Mouse (Mus musculus) hindbrain, embryonic 12.5 days (tissue): ENCODE data around the gene Gm49403. TPM values are rescaled to one million over a fixed set of nuclear protein-coding genes. Genes with fewer than 3 reads are reported as not detected.

Source experiments
- ATAC-seq: fragments of 200-750 bp; cut with Nextera tagmentation; 2 replicates; pipeline ENCODE4 v1.8.0; 2017; ENCODE audit warnings: moderate TSS enrichment; ENCODE audit not compliant: low FRiP score
- H3K27ac ChIP-seq: fragments of 300-500 bp; sonication (generic); 2 replicates; pipeline ENCODE4 v1.5.1; 2016; ENCODE audit warnings: mild to moderate bottlenecking
- H3K27me3 ChIP-seq: fragments of 300-500 bp; sonication (generic); 2 replicates; pipeline ENCODE4 v1.6.1; 2016; ENCODE audit warnings: mild to moderate bottlenecking
- H3K36me3 ChIP-seq: fragments of 300-500 bp; sonication (generic); 2 replicates; pipeline ENCODE4 v1.6.1; 2016; ENCODE audit warnings: mild to moderate bottlenecking
- H3K4me1 ChIP-seq: fragments of 300-500 bp; sonication (generic); 2 replicates; pipeline ENCODE4 v1.6.1; 2016
- H3K4me2 ChIP-seq: fragments of 300-500 bp; sonication (generic); replicated peaks from 2 replicates; pipeline ENCODE4 v1.6.1; 2016; ENCODE audit warnings: mild to moderate bottlenecking
- H3K4me3 ChIP-seq: fragments of 300-500 bp; sonication (generic); 2 replicates; pipeline ENCODE4 v1.5.1; 2016; ENCODE audit warnings: mild to moderate bottlenecking
- H3K9ac ChIP-seq: fragments of 300-500 bp; sonication (generic); 2 replicates; pipeline ENCODE4 v1.6.1; 2016; ENCODE audit warnings: mild to moderate bottlenecking, moderate library complexity
- H3K9me3 ChIP-seq: fragments of 300-500 bp; sonication (generic); replicated peaks from 2 replicates; pipeline ENCODE4 v1.6.1; 2016; ENCODE audit warnings: mild to moderate bottlenecking
- WGBS: fragments of 180-500 bp; shearing (Covaris S2); methylation state at CpG from one replicate; pipeline ENCODE4 v1.1.7; 2016; 5-methylcytosine and 5-hydroxymethylcytosine counted together
- microRNA-seq: library from miRNA; unstranded; fragments of <30 nt; microRNA quantifications from one replicate; pipeline ENCODE4, GENCODE M21; 2017
- polyA plus RNA-seq: library from polyadenylated mRNA; unstranded; fragments of >200 nt; fragmentation: Nextera tagmentation; extraction: Ambion mirVana; gene quantifications from 2 replicates; pipeline ENCODE4 v1.2.1, GENCODE M21; 2016

Gene Gm49403
- polyA plus RNA-seq, 1 experiment from 2014 or later = not detected

DNA sequence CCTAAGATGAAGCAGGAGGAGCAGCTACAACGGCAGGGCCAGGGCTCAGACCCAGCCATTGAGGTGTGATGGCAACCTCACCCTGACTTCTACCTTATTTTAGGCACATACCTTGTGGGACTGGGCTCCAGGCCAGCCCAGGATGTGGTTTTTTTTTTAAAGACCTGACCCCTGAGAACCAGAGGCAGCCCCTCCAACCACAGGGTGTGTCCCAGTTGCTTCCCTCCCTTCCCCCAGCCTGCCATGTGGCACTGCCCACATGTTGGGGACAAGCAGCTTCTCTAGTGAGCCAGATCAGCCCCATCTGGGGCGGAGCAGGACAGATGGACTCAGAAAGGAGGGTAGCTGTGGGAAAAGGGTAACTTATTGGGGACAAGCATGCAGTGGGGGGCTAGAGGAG lies 43.0 kb downstream of the Gm49403 start:
- WGBS = 88% methylated on average over 2 of the region's 2 CpGs

DNA sequence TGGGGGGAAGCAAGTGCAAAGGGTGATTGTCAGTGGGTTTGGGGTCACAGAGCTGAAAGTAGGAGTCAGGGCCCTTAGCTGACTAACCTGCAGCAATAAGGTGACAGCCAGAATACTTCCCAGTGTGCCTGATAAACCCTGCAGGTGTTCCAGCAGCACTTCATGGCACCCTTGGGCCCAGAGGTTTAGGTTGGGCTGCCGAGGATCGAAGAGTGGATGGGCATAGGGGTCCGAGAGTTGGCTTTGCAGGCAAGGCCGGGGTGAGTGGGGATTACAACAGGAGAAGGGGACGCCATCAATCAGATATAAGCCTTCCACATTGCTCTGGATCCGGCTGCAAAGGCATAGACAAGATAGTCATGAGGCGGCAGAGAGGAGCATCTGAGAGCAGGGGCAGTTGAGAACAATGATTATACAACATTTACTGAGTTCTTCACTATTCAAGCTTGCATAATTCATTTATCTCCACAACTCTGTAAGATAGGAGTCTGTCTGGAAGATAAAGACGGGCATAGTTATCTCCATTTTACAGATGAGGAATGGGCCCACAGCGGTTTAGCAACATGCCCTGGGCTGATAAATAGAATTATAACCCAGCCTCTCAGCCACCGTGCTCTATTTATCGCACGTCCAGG lies 44.3 kb downstream of the Gm49403 start:
- Histone ChIP-seq H3K9me3 (no peaks in the 10 kb centered on the region), H3K36me3 (peaks cover 28% of the 10 kb centered on the region), H3K4me3 (no peak overlapping the region), H3K4me2 (no peak overlapping the region), H3K4me1 (peaks cover 13% of the 10 kb centered on the region), H3K27me3 (peaks cover 6% of the 10 kb centered on the region), H3K9ac (no peak overlapping the region), H3K27ac (no peak overlapping the region)
- ATAC-seq = no peak
- 93% methylated on average over 12 of the region's 12 CpGs for WGBS

More for the DNA sequence above, 43.0 kb downstream of the Gm49403 start:
- Histone ChIP-seq H3K9ac (no peak overlapping the region), H3K4me1 (peaks cover 17% of the 10 kb centered on the region), H3K4me2 (no peak overlapping the region), H3K9me3 (no peaks in the 10 kb centered on the region), H3K27ac (no peak overlapping the region), H3K27me3 (peaks cover 6% of the 10 kb centered on the region), H3K4me3 (no peak overlapping the region), H3K36me3 (peaks cover 28% of the 10 kb centered on the region)
- no peak for ATAC-seq

DNA sequence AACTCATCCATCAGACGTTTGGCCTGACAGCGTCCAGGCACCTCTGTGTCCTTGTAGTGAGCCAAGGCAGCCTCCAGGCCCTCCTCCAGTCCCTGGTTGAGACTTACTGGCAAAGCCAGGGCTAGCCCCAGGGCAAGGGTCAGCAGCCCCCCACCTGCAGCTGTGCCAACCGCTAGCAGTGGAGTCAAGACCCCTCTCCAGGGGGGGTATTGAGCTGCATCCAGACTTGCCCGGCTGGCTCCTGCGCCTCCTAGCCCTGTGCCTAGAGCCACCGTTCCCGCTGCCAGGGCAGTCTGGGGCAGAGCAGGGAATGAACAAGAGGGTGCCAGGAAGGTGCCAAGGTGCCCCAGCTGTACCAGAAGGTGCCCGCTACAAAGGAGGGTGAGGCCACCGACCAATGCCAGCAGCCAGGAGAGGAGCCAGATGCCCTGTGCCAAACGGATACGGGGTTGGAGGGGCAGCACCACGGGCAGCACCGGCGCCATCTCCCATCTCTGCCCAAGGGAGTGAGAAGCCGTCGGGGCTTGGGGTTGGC lies 45.0 kb downstream of the Gm49403 start:
- peak overlapping the region; percentile 77; the same call in 1 of the 2 replicates for H3K9ac ChIP-seq
- H3K4me2 ChIP-seq = peak overlapping the region; percentile 67
- H3K27ac ChIP-seq = no peak overlapping the region
- 15% methylated on average over 16 of the region's 16 CpGs for WGBS
- peak; percentile 17 for ATAC-seq
- peak overlapping the region; percentile 54 for H3K4me3 ChIP-seq
- no peaks in the 10 kb centered on the region for H3K9me3 ChIP-seq
- H3K36me3 ChIP-seq = peaks cover 35% of the 10 kb centered on the region
- peaks cover 13% of the 10 kb centered on the region for H3K4me1 ChIP-seq
- peaks cover 6% of the 10 kb centered on the region for H3K27me3 ChIP-seq

DNA sequence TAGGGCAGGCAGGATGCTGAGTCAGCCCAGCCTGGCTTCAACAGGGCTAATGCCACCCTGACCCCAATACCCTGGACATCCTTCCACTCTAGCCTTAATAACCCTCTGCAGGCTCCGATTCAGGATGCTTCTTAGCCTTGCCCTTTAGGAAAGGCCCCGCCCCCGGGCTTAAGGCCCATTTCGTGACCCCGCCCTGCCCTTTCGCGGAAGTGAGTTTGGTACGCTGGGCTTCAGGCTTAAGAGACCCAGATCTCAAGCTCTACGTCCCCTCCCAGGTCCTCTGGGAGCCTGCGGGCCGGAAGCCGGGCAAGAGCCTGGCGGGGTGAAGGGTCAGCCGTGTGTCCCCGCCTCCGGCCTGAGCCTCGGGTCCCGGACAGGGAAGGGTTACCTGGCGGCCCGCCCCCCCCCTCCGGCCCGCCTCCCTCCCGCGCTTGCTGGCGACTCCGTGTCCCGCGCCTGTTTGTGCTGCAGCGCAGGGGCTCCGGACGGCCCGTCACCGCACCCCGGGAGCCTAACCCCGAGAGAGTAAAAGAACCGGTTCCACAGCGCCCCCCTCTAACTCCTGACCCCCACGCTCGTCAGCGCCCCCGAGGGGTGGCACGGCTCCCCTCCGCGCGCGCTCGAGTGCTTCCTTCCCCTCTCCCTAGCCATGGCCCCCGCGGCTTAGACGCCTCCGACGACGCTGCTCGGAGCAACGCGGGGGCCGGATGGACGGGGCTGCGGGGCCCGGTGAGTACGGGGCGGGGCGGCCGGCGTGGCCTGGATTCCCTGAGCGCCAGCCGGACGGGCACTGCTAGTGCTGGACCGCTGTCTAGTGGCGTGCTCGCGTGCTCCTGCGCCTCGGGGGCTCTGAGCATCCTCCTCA lies 45.7 kb downstream of the Gm49403 start, which contains the start of the genes Rom1 and Eml3:
Rom1 (minus strand) TSS at position 133 of the 865 bp plus-strand sequence.
Eml3 (plus strand) TSS at position 329 of the 865 bp plus-strand sequence.
- Histone ChIP-seq H3K36me3 (peaks cover 33% of the 10 kb centered on the region), H3K4me1 (peaks cover 13% of the 10 kb centered on the region), H3K27me3 (peaks cover 6% of the 10 kb centered on the region), H3K9me3 (no peaks in the 10 kb centered on the region), H3K4me2 (peak within 1 kb of the TSS; percentile 67), H3K9ac (peak within 1 kb of the TSS; percentile 77), H3K4me3 (peak within 1 kb of the TSS; percentile 54), H3K27ac (peak within 1 kb of the TSS; percentile 3; the same call in 1 of the 2 replicates)
- peak; percentile 62 for ATAC-seq
- WGBS = under 1% methylated on average over 57 of the region's 74 CpGs

DNA sequence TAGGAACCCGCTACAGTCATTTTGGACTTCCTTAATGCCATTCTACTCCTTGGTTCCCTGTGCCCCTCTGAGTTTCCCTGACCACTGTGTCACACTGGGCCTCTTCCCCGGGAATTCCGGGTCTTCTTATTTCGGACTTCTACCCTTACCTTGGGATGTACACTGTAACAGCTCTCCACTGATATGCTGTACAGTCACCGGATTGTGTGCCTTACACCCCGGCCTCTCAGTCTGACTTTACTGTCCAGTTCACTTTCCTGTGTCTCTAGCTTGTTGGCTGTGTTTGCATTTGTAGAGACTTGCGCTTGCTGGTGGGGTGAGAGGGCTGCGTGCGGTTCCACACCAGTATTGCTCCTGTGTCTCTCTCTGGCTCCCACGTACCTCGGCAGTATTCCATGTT lies 46.4 kb downstream of the Gm49403 start:
- Histone ChIP-seq H3K4me3 (peak overlapping the region; percentile 54), H3K27ac (no peak overlapping the region), H3K9ac (peak overlapping the region; percentile 77), H3K4me2 (peak overlapping the region; percentile 67), H3K36me3 (peaks cover 32% of the 10 kb centered on the region), H3K9me3 (no peaks in the 10 kb centered on the region), H3K27me3 (peaks cover 6% of the 10 kb centered on the region), H3K4me1 (peaks cover 13% of the 10 kb centered on the region)
- no peak; the same call in 1 of the 2 replicates for ATAC-seq
- 13% methylated on average over 11 of the region's 11 CpGs for WGBS

DNA sequence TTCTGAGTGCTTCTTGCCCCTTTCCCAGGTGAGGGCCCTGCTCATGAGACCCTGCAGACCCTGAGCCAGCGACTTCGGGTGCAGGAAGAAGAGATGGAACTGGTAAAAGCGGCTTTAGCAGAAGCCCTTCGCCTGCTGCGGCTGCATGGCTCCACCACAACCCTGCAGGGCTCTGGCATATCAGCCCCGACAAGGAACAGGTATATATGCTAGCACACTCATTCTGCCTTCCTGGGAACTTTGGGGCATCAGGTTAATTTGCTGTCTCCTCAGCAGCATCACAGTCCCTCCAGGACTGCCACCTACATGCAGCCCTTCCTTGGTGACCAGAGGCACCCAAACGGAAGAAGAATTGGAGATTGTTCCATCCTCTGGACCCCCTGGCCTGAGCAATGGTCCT lies 47.0 kb downstream of the Gm49403 start:
- Histone ChIP-seq H3K36me3 (peaks cover 26% of the 10 kb centered on the region), H3K27ac (no peak overlapping the region), H3K4me3 (0 out of 2 replicates have a peak overlapping the region, but pooled peaks have one; percentile 54), H3K9me3 (no peaks in the 10 kb centered on the region), H3K9ac (0 out of 2 replicates have a peak overlapping the region, but pooled peaks have one; percentile 9), H3K4me1 (peaks cover 13% of the 10 kb centered on the region), H3K4me2 (peak overlapping the region; percentile 67), H3K27me3 (peaks cover 6% of the 10 kb centered on the region)
- WGBS = 89% methylated on average over 7 of the region's 7 CpGs
- ATAC-seq = no peak

DNA sequence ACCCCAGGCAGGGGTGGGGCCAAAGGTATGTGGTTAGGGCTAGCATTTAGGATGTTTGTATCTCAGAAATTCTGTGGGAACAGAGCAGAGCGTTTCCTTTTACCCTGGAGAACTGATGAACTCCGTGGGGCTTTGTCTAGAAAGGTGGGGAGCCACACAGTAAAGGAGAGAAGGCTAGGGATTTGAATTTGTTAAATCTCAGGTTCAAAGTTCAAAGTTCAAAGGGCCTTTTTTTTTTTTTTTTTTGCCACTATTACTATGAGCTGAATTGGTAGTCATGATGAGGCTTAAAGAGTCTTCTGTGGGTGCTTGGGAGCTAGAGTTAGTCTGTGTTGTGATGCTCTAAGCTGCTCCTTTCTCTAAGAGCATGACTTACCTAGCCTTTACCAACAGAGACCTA lies 53.0 kb downstream of the Gm49403 start:
- peaks cover 17% of the 10 kb centered on the region for H3K36me3 ChIP-seq
- no peak overlapping the region for H3K4me2 ChIP-seq
- no peaks in the 10 kb centered on the region for H3K27me3 ChIP-seq
- H3K9me3 ChIP-seq = no peaks in the 10 kb centered on the region
- H3K4me3 ChIP-seq = no peak overlapping the region
- no peak for ATAC-seq
- H3K9ac ChIP-seq = 0 out of 2 replicates have a peak overlapping the region, but pooled peaks have one; percentile 23
- peaks cover 6% of the 10 kb centered on the region for H3K4me1 ChIP-seq
- H3K27ac ChIP-seq = no peak overlapping the region
- WGBS = 78% methylated on average over 2 of the region's 2 CpGs

Small RNA genes within 50 kb of the gene (microRNA-seq; reads per million reads assigned to microRNA genes)
- not detected for gene Mir5136

Other genes with a start within 250 kb of the Gm49403 start
- 0.61 and 0.94 TPM in 2 replicates for gene Chrm1, start 220.1 kb upstream of the Gm49403 start, polyA plus RNA-seq
- 126 and 127 TPM in 2 replicates for gene Slc3a2, start 160.6 kb upstream of the Gm49403 start, polyA plus RNA-seq
- gene Wdr74, start 148.1 kb upstream of the Gm49403 start, polyA plus RNA-seq = 72.6 and 73.3 TPM in 2 replicates
- gene 1700092M07Rik, start 143.2 kb upstream of the Gm49403 start, polyA plus RNA-seq = 2.4 and 4.5 TPM in 2 replicates
- gene Stx5a, start 142.5 kb upstream of the Gm49403 start, polyA plus RNA-seq = 128 and 132 TPM in 2 replicates
- 190 and 196 TPM in 2 replicates for gene Nxf1, start 126.9 kb upstream of the Gm49403 start, polyA plus RNA-seq
- 189 and 213 TPM in 2 replicates for gene Tmem223, start 112.9 kb upstream of the Gm49403 start, polyA plus RNA-seq
- 36.9 and 39.7 TPM in 2 replicates for gene Tmem179b, start 109.5 kb upstream of the Gm49403 start, polyA plus RNA-seq
- gene Taf6l, start 97.5 kb upstream of the Gm49403 start, polyA plus RNA-seq = 31.8 and 32.4 TPM in 2 replicates
- 146 and 149 TPM in 2 replicates for gene Polr2g, start 85.4 kb upstream of the Gm49403 start, polyA plus RNA-seq
- gene Zbtb3, start 81.4 kb upstream of the Gm49403 start, polyA plus RNA-seq = 6.5 and 7.4 TPM in 2 replicates
- 55.6 and 61.4 TPM in 2 replicates for gene Ttc9c, start 64.6 kb upstream of the Gm49403 start, polyA plus RNA-seq
- gene Hnrnpul2, start 63.9 kb upstream of the Gm49403 start, polyA plus RNA-seq = 6.2 and 6.8 TPM in 2 replicates
- not detected in 2 replicates for gene AC129217.1, start 54.2 kb upstream of the Gm49403 start, polyA plus RNA-seq
- gene Bscl2, start 46.5 kb upstream of the Gm49403 start, polyA plus RNA-seq = 65.8 and 66.1 TPM in 2 replicates
- gene Gng3, start 44.7 kb upstream of the Gm49403 start, polyA plus RNA-seq = 171 and 176 TPM in 2 replicates
- gene Lrrn4cl, start 33.2 kb upstream of the Gm49403 start, polyA plus RNA-seq = 0.49 and 0.82 TPM in 2 replicates
- gene Ubxn1, start 12.4 kb upstream of the Gm49403 start, polyA plus RNA-seq = 166 and 175 TPM in 2 replicates
- gene Uqcc3, start 3.0 kb upstream of the Gm49403 start, polyA plus RNA-seq = 62.1 and 64.7 TPM in 2 replicates
- gene Lbhd1, start 198 bp upstream of the Gm49403 start, polyA plus RNA-seq = 69.0 and 69.5 TPM in 2 replicates
- 74.3 and 87.4 TPM in 2 replicates for gene 1810009A15Rik, start 4.9 kb downstream of the Gm49403 start, polyA plus RNA-seq
- not detected in 2 replicates for gene Gm49416, start 5.0 kb downstream of the Gm49403 start, polyA plus RNA-seq
- 43.4 and 45.2 TPM in 2 replicates for gene Ints5, start 9.1 kb downstream of the Gm49403 start, polyA plus RNA-seq
- 114 and 118 TPM in 2 replicates for gene Ganab, start 14.1 kb downstream of the Gm49403 start, polyA plus RNA-seq
- gene B3gat3, start 36.4 kb downstream of the Gm49403 start, polyA plus RNA-seq = 79.6 and 82.8 TPM in 2 replicates
- 1.8 and 3.2 TPM in 2 replicates for gene Rom1, start 45.4 kb downstream of the Gm49403 start, polyA plus RNA-seq
- 17.0 and 17.1 TPM in 2 replicates for gene Eml3, start 45.6 kb downstream of the Gm49403 start, polyA plus RNA-seq
- gene Mta2, start 57.9 kb downstream of the Gm49403 start, polyA plus RNA-seq = 174 and 185 TPM in 2 replicates
- 32.3 and 35.7 TPM in 2 replicates for gene Tut1, start 69.9 kb downstream of the Gm49403 start, polyA plus RNA-seq
- gene Eef1g, start 83.1 kb downstream of the Gm49403 start, polyA plus RNA-seq = 352 and 372 TPM in 2 replicates
- gene Ahnak, start 105.4 kb downstream of the Gm49403 start, polyA plus RNA-seq = 12.7 and 15.4 TPM in 2 replicates
- gene Scgb1a1, start 204.0 kb downstream of the Gm49403 start, polyA plus RNA-seq = not detected in 2 replicates